In genomic region chr13:43530832-43531693, GRCm38 (mm10) we compare ENCODE assay signal across 8 mouse cellular contexts. TPM values are rescaled to one million over a fixed set of nuclear protein-coding genes. Genes with fewer than 3 reads are reported as not detected.
A peak's percentile ranks its signal among the peaks of the same experiment; 100 is the strongest.
DNase-seq lines count a peak whose midpoint lies in the region; ATAC-seq and TF ChIP-seq lines count a peak whose summit lies in the region.

No protein-coding gene starts in this region.

- DNase-seq in ES-E14 (ENCODE audit: low read depth, low spot score): peak; percentile 54
- peak; percentile 45 for DNase-seq in c-Kit-positive CD71-positive TER-119-positive erythroid progenitor cells, embryonic 14.5 days (ENCODE audit: low spot score)
- DNase-seq in frontal cortex, postnatal 14 days (ENCODE audit: low spot score in 2 of 2): peak; percentile 46 to 81
- DNase-seq in layer of hippocampus, postnatal 10 days (ENCODE audit: low spot score in 2 of 2): peak; percentile 64 to 66
- peak; percentile 25 for DNase-seq in ovary, postnatal 14 days (ENCODE audit: low spot score)
- no peak for DNase-seq in urinary bladder, postnatal 14 days (ENCODE audit: low spot score)

- in situ Hi-C loops in ES-E14 (cut with MboI; ENCODE audit: low sequenced_read_pairs in 2 of 2, unreplicated experiment in 2 of 2): no loop called here

- H3K9ac ChIP-seq in ES-E14 (ENCODE audit: insufficient read depth, low read depth, low read length, poor library complexity, severe bottlenecking): no peak overlapping the region
- H3K9ac ChIP-seq in hindbrain, embryonic 12.5 days: no peak overlapping the region
- 0 out of 2 replicates have a peak overlapping the region, but pooled peaks have one; percentile 27 for H3K9ac ChIP-seq in lung, embryonic 16.5 days (ENCODE audit: low read length)

- peak; percentile 93 for ATAC-seq in hindbrain, embryonic 12.5 days (ENCODE audit: low FRiP score)
- peak; percentile 79 for ATAC-seq in lung, embryonic 16.5 days (ENCODE audit: low read depth)

- H3K9me3 ChIP-seq in ES-E14 (ENCODE audit: control insufficient read depth, insufficient read depth, low read depth, low read length): no peaks in the 10 kb centered on the region
- H3K9me3 ChIP-seq in hindbrain, embryonic 12.5 days (replicated peaks): no peaks in the 10 kb centered on the region
- H3K9me3 ChIP-seq in lung, embryonic 16.5 days (ENCODE audit: control insufficient read depth, low read length): no peaks in the 10 kb centered on the region

- peak overlapping the region; percentile 33 for H3K4me2 ChIP-seq in hindbrain, embryonic 12.5 days (replicated peaks)
- peak overlapping the region; percentile 12 for H3K4me2 ChIP-seq in lung, embryonic 16.5 days (ENCODE audit: low read depth, low read length)

- H3K27me3 ChIP-seq in hindbrain, embryonic 12.5 days: no peaks in the 10 kb centered on the region
- no peaks in the 10 kb centered on the region for H3K27me3 ChIP-seq in lung, embryonic 16.5 days (ENCODE audit: control insufficient read depth, insufficient read depth, low read depth, low read length)

- H3K4me3 ChIP-seq in ES-E14 (ENCODE audit: insufficient read depth in 1 of 2, low read depth in 1 of 2, low read length in 2 of 2, poor library complexity in 1 of 2, severe bottlenecking in 1 of 2): no peak overlapping the region
- no peak overlapping the region for H3K4me3 ChIP-seq in hindbrain, embryonic 12.5 days
- H3K4me3 ChIP-seq in lung, embryonic 16.5 days (ENCODE audit: low read length): no peak overlapping the region

- H3K27ac ChIP-seq in ES-E14 (ENCODE audit: insufficient read depth, low read depth, low read length, poor library complexity, severe bottlenecking): no peak overlapping the region
- H3K27ac ChIP-seq in hindbrain, embryonic 12.5 days: peak overlapping the region; percentile 87
- peak overlapping the region; percentile 68 for H3K27ac ChIP-seq in lung, embryonic 16.5 days (ENCODE audit: low read length)

- WGBS in hindbrain, embryonic 12.5 days: 6% methylated on average over 13 of the region's 13 CpGs
- 10% methylated on average over 13 of the region's 13 CpGs for WGBS in lung, embryonic 16.5 days

- H3K36me3 ChIP-seq in ES-E14 (ENCODE audit: control insufficient read depth, insufficient read depth, low read length, poor library complexity, severe bottlenecking): no peaks in the 10 kb centered on the region
- no peaks in the 10 kb centered on the region for H3K36me3 ChIP-seq in hindbrain, embryonic 12.5 days
- H3K36me3 ChIP-seq in lung, embryonic 16.5 days (ENCODE audit: control insufficient read depth, insufficient read depth, low read length): no peaks in the 10 kb centered on the region

- peaks cover 0 to 20% of the 10 kb centered on the region in 2 experiments; a peak in 3 of 4 replicates for H3K4me1 ChIP-seq in ES-E14 (ENCODE audit: control insufficient read depth in 2 of 2, insufficient read depth in 2 of 2, low read length in 2 of 2, poor library complexity in 1 of 2)
- H3K4me1 ChIP-seq in hindbrain, embryonic 12.5 days: peaks cover 26% of the 10 kb centered on the region
- H3K4me1 ChIP-seq in lung, embryonic 16.5 days (replicated peaks; ENCODE audit: control insufficient read depth, insufficient read depth, low read length): peaks cover 20% of the 10 kb centered on the region

TF ChIP-seq in ES-E14, 5 proteins besides CTCF, POLR2A, EP300 and RAD21:
- TF ChIP-seq CHD2 (IDR thresholded peaks at IDR 0.05; ENCODE audit: low read depth, low read length): peak; percentile 75
- no peak for TF ChIP-seq ZC3H11A (IDR thresholded peaks at IDR 0.05; ENCODE audit: borderline replicate concordance, low read depth, low read length)
- TF ChIP-seq HCFC1 (IDR thresholded peaks at IDR 0.05; ENCODE audit: borderline replicate concordance, insufficient read depth, low read length): no peak
- no peak for TF ChIP-seq ZNF384 (IDR thresholded peaks at IDR 0.05; ENCODE audit: low read depth, low read length)
- no peak for TF ChIP-seq MAFK (IDR thresholded peaks at IDR 0.05; ENCODE audit: insufficient read depth, low read depth, low read length)

RNA-seq across cellular contexts. Expression of gene Mcur1, which starts 28.9 kb away (rescaled TPM):
- total RNA-seq in ES-E14 (2012; rRNA removed): 2.0 and 2.5 TPM in 2 replicates
- polyA plus RNA-seq in hindbrain, embryonic 12.5 days (2016; fragmentation: Nextera tagmentation; extraction: Ambion mirVana): 12.4 and 13.0 TPM in 2 replicates
- 10 to 100 TPM; 19.8 TPM for total RNA-seq in layer of hippocampus, postnatal 10 days (2021)
- 15.9 and 16.4 TPM in 2 replicates for polyA plus RNA-seq in lung, embryonic 16.5 days (2015; fragmentation: Nextera tagmentation; extraction: Ambion mirVana)

RNA-seq across cellular contexts. Expression of gene Ranbp9, which starts 50.0 kb away (rescaled TPM):
- 22.0 and 27.8 TPM in 2 replicates for total RNA-seq in ES-E14 (2012; rRNA removed)
- 12.2 and 12.8 TPM in 2 replicates for polyA plus RNA-seq in hindbrain, embryonic 12.5 days (2016; fragmentation: Nextera tagmentation; extraction: Ambion mirVana)
- total RNA-seq in layer of hippocampus, postnatal 10 days (2021): 10 to 100 TPM; 67.8 to 77.0 TPM
- 8.8 and 8.9 TPM in 2 replicates for polyA plus RNA-seq in lung, embryonic 16.5 days (2015; fragmentation: Nextera tagmentation; extraction: Ambion mirVana)
